Mouse (Mus musculus): ENCODE measurements at regions not wholly inside any gene's neighbourhood (a gene's known extent, or its start where the extent isn't known, plus 50 kb on each side); places are given as distances from the start of the nearest gene placed in this dataset.

- DNase-seq (ENCODE audit: inconsistent ontology term): no peak
These were observed 138.2 kb upstream of the Mocs2 start for GRCm38 (mm10) chr13:114679703-114680378.

- DNase-seq (ENCODE audit: inconsistent ontology term): no peak
These were observed 137.7 kb upstream of the Mocs2 start for GRCm38 (mm10) chr13:114680379-114680733.

- DNase-seq (ENCODE audit: inconsistent ontology term): no peak
These were observed 136.8 kb upstream of the Mocs2 start for GRCm38 (mm10) chr13:114681196-114681595.

- no peak for DNase-seq (ENCODE audit: inconsistent ontology term)
These were observed 136.1 kb upstream of the Mocs2 start for GRCm38 (mm10) chr13:114681887-114682286.

- DNase-seq (ENCODE audit: inconsistent ontology term): peak; percentile 55
These were observed 135.1 kb upstream of the Mocs2 start for GRCm38 (mm10) chr13:114682891-114683290.

GRCm38 (mm10) chr13:114684298-114684697, 133.7 kb upstream of the Mocs2 start:
- DNase-seq (ENCODE audit: inconsistent ontology term): no peak

GRCm38 (mm10) chr13:114685368-114685767, 132.7 kb upstream of the Mocs2 start:
- peak; percentile 76 for DNase-seq (ENCODE audit: inconsistent ontology term)

- DNase-seq (ENCODE audit: inconsistent ontology term): no peak
These were observed 105.4 kb upstream of the Mocs2 start for GRCm38 (mm10) chr13:114712601-114713000.

GRCm38 (mm10) chr13:114719771-114720170, 98.3 kb upstream of the Mocs2 start:
- DNase-seq (ENCODE audit: inconsistent ontology term): peak; percentile 52

GRCm38 (mm10) chr13:114726828-114727227, 91.2 kb upstream of the Mocs2 start:
- DNase-seq (ENCODE audit: inconsistent ontology term): no peak

- peak; percentile 84 for DNase-seq (ENCODE audit: inconsistent ontology term)
These were observed 83.0 kb upstream of the Mocs2 start for GRCm38 (mm10) chr13:114735066-114735465.

- DNase-seq (ENCODE audit: inconsistent ontology term): peak; percentile 86
These were observed 82.0 kb upstream of the Mocs2 start for GRCm38 (mm10) chr13:114736066-114736465.

GRCm38 (mm10) chr13:114742534-114742933, 75.5 kb upstream of the Mocs2 start:
- DNase-seq (ENCODE audit: inconsistent ontology term): peak; percentile 71

GRCm38 (mm10) chr13:114745814-114746213, 72.2 kb upstream of the Mocs2 start:
- no peak for DNase-seq (ENCODE audit: inconsistent ontology term)

GRCm38 (mm10) chr13:114757459-114757858, 60.6 kb upstream of the Mocs2 start:
- DNase-seq (ENCODE audit: inconsistent ontology term): peak; percentile 45

GRCm38 (mm10) chr13:114759886-114760285, 58.1 kb upstream of the Mocs2 start:
- DNase-seq (ENCODE audit: inconsistent ontology term): no peak

- DNase-seq (ENCODE audit: inconsistent ontology term): peak; percentile 83
These were observed 57.1 kb upstream of the Mocs2 start for GRCm38 (mm10) chr13:114760901-114761300.
